Mouse (Mus musculus) brain, embryonic 14.5 days (tissue): Measurements from ENCODE around the gene Lcn5.

ENCODE experiments used
- CTCF ChIP-seq: fragments of 200-500 bp; IDR thresholded peaks from 2 replicates; pipeline ENCODE4 v1.5.1; 2012; ENCODE audit warnings: inconsistent platforms, mild to moderate bottlenecking, moderate library complexity, borderline replicate concordance; ENCODE audit not compliant: insufficient read depth, insufficient read length; ENCODE audit errors: extremely low read depth
- POLR2A ChIP-seq: fragments of 200-500 bp; IDR thresholded peaks from 2 replicates; pipeline ENCODE4 v1.6.1; 2012; ENCODE audit warnings: mild to moderate bottlenecking, inconsistent platforms, borderline replicate concordance; ENCODE audit not compliant: poor library complexity, insufficient read depth, insufficient read length, severe bottlenecking; ENCODE audit errors: extremely low read depth

DNA sequence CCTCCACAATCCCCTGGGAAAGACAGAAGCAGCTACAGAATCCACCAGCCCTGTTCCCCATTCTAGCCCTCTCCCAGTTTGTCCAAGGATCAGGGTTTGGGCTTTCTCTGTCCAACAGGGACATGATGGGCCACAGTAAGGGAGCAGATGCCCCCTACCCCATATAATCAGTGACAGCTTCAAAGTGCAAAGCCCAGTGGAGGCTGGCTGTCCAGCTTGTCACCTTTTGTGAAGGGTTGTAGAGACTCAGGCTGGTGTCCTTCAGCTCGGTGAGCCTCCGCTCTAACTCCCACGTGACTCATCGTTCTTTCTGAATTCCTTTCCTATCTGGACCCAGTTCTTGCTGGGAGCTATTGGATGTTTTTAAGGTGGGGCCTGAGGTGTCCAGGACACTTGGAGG, 46.0 kb downstream of the Lcn5 start:
- no peak for TF ChIP-seq CTCF
- no peak for TF ChIP-seq POLR2A
